Mouse (Mus musculus) hindbrain, postnatal 0 days (tissue): Measurements from ENCODE around the gene Ephb1. TPM values are rescaled to one million over a fixed set of nuclear protein-coding genes. Genes with fewer than 3 reads are reported as not detected.

ENCODE experiments used
- ATAC-seq: fragments of 200-750 bp; cut with Nextera tagmentation; 2 replicates; pipeline ENCODE4 v1.8.0; 2017; ENCODE audit warnings: mild to moderate bottlenecking, moderate TSS enrichment, moderate library complexity
- DNase-seq: peaks from one replicate; pipeline ENCODE4 v3.0.0-alpha.2; 2015; ENCODE audit warnings: low spot score
- H3K27ac ChIP-seq: fragments of 300-500 bp; sonication (generic); 2 replicates; pipeline ENCODE4 v1.5.1; 2014; ENCODE audit warnings: mild to moderate bottlenecking
- H3K27me3 ChIP-seq: fragments of 300-500 bp; sonication (generic); 2 replicates; pipeline ENCODE4 v1.6.1; 2014; ENCODE audit warnings: low read length, mixed read lengths; ENCODE audit not compliant: insufficient read depth
- H3K36me3 ChIP-seq: fragments of 300-500 bp; sonication (generic); 2 replicates; pipeline ENCODE4 v1.6.1; 2014; ENCODE audit warnings: low read length, mixed read lengths; ENCODE audit not compliant: insufficient read depth
- H3K4me1 ChIP-seq: fragments of 300-500 bp; sonication (generic); 2 replicates; pipeline ENCODE4 v1.6.1; 2014; ENCODE audit warnings: antibody characterized with exemption, low read length, mixed read lengths; ENCODE audit not compliant: insufficient read depth
- H3K4me2 ChIP-seq: fragments of 300-500 bp; sonication (generic); 2 replicates; pipeline ENCODE4 v1.6.1; 2014; ENCODE audit warnings: low read depth, mild to moderate bottlenecking, low read length, moderate library complexity, mixed read lengths
- H3K4me3 ChIP-seq: fragments of 300-500 bp; sonication (generic); 2 replicates; pipeline ENCODE4 v1.5.1; 2014; ENCODE audit warnings: low read length
- H3K9ac ChIP-seq: fragments of 300-500 bp; sonication (generic); replicated peaks from 2 replicates; pipeline ENCODE4 v1.6.1; 2014; ENCODE audit warnings: mild to moderate bottlenecking, low read length, moderate library complexity, mixed read lengths
- H3K9me3 ChIP-seq: fragments of 300-500 bp; sonication (generic); 2 replicates; pipeline ENCODE4 v1.6.1; 2016; ENCODE audit warnings: low read length, mixed read lengths
- CTCF ChIP-seq: IDR thresholded peaks from 2 replicates; pipeline ENCODE4 v1.5.1; 2016; ENCODE audit warnings: antibody characterized with exemption, control low read depth, low read depth
- WGBS: fragments of 180-500 bp; shearing (Covaris S2); extraction: QIAGEN DNeasy Blood & Tissue Kit; methylation state at CpG from one replicate; pipeline ENCODE4 v1.1.7; 2014; 5-methylcytosine and 5-hydroxymethylcytosine counted together
- polyA plus RNA-seq: library from polyadenylated mRNA; unstranded; fragments of >200 nt; fragmentation: Nextera tagmentation; extraction: Ambion mirVana; gene quantifications from 2 replicates; pipeline ENCODE4 v1.2.1, GENCODE M21; 2015
- total RNA-seq: library from RNA; depleted of rRNA; stranded (reverse); fragments of >200 nt; gene quantifications from 2 replicates; pipeline ENCODE4 v1.2.3, GENCODE M21; 2014

The Ephb1 gene
- total and polyA plus RNA-seq, 2 experiments from 2014 or later: 39.6 to 50.3 TPM

GRCm38 (mm10) chr9:102346801-102347200, 7.7 kb downstream of the Ephb1 start:
- Histone ChIP-seq H3K4me1 (0 out of 2 replicates have a peak, but pooled peaks cover 3% of the 10 kb centered on the region), H3K4me2 (no peak overlapping the region), H3K4me3 (no peak overlapping the region), H3K27me3 (no peaks in the 10 kb centered on the region), H3K36me3 (no peaks in the 10 kb centered on the region), H3K27ac (no peak overlapping the region), H3K9me3 (no peaks in the 10 kb centered on the region), H3K9ac (no peak overlapping the region)
- DNase-seq (no peak), ATAC-seq (no peak)
- no peak for TF ChIP-seq CTCF
- WGBS: 87% methylated on average over 3 of the region's 3 CpGs

- Histone ChIP-seq H3K27me3 (no peaks in the 10 kb centered on the region), H3K4me2 (no peak overlapping the region), H3K27ac (no peak overlapping the region), H3K36me3 (no peaks in the 10 kb centered on the region), H3K9ac (no peak overlapping the region), H3K9me3 (no peaks in the 10 kb centered on the region), H3K4me3 (no peak overlapping the region), H3K4me1 (peaks cover 3% of the 10 kb centered on the region; the same call in 1 of the 2 replicates)
- no peak for DNase-seq
- TF ChIP-seq CTCF: no peak
- no peak for ATAC-seq
- WGBS: 57% methylated on average over 6 of the region's 6 CpGs
Measured at GRCm38 (mm10) chr9:102345474-102345873, 9.0 kb downstream of the Ephb1 start.

- ATAC-seq: no peak
- peak; percentile 28 for DNase-seq
- H3K4me2 ChIP-seq: no peak overlapping the region
- TF ChIP-seq CTCF: peak; percentile 26; the same call in 1 of the 2 replicates
- H3K27me3 ChIP-seq: no peaks in the 10 kb centered on the region
- no peak overlapping the region for H3K4me3 ChIP-seq
- H3K4me1 ChIP-seq: peaks cover 3% of the 10 kb centered on the region; the same call in 1 of the 2 replicates
- H3K9me3 ChIP-seq: no peaks in the 10 kb centered on the region
- no peaks in the 10 kb centered on the region for H3K36me3 ChIP-seq
- 73% methylated on average over 9 of the region's 9 CpGs for WGBS
- no peak overlapping the region for H3K9ac ChIP-seq
- H3K27ac ChIP-seq: no peak overlapping the region
Measured at GRCm38 (mm10) chr9:102345047-102345446, 9.4 kb downstream of the Ephb1 start.

- ATAC-seq (no peak), DNase-seq (no peak)
- Histone ChIP-seq H3K4me3 (no peak overlapping the region), H3K4me2 (no peak overlapping the region), H3K36me3 (no peaks in the 10 kb centered on the region), H3K9me3 (no peaks in the 10 kb centered on the region), H3K27me3 (no peaks in the 10 kb centered on the region), H3K9ac (no peak overlapping the region), H3K4me1 (peaks cover 3% of the 10 kb centered on the region; the same call in 1 of the 2 replicates), H3K27ac (no peak overlapping the region)
- 73% methylated on average over 10 of the region's 10 CpGs for WGBS
- TF ChIP-seq CTCF: no peak
Measured at GRCm38 (mm10) chr9:102344086-102344930, 10.2 kb downstream of the Ephb1 start.

GRCm38 (mm10) chr9:102343061-102343460, 11.4 kb downstream of the Ephb1 start:
- Histone ChIP-seq H3K27me3 (no peaks in the 10 kb centered on the region), H3K4me3 (no peak overlapping the region), H3K9ac (no peak overlapping the region), H3K4me1 (peaks cover 3% of the 10 kb centered on the region; the same call in 1 of the 2 replicates), H3K36me3 (no peaks in the 10 kb centered on the region), H3K4me2 (no peak overlapping the region), H3K27ac (no peak overlapping the region), H3K9me3 (no peaks in the 10 kb centered on the region)
- TF ChIP-seq CTCF: no peak
- DNase-seq (no peak), ATAC-seq (no peak)
- 92% methylated on average over 9 of the region's 9 CpGs for WGBS

- no peaks in the 10 kb centered on the region for H3K9me3 ChIP-seq
- no peak for ATAC-seq
- H3K36me3 ChIP-seq: no peaks in the 10 kb centered on the region
- no peak for DNase-seq
- H3K4me1 ChIP-seq: peaks cover 3% of the 10 kb centered on the region; the same call in 1 of the 2 replicates
- no peak overlapping the region for H3K4me2 ChIP-seq
- 49% methylated on average over 3 of the region's 3 CpGs for WGBS
- H3K9ac ChIP-seq: no peak overlapping the region
- H3K27me3 ChIP-seq: no peaks in the 10 kb centered on the region
- TF ChIP-seq CTCF: no peak
- no peak overlapping the region for H3K27ac ChIP-seq
- H3K4me3 ChIP-seq: no peak overlapping the region
Measured at GRCm38 (mm10) chr9:102342026-102342425, 12.5 kb downstream of the Ephb1 start.

- Histone ChIP-seq H3K4me3 (no peak overlapping the region), H3K27me3 (no peaks in the 10 kb centered on the region), H3K9me3 (no peaks in the 10 kb centered on the region), H3K36me3 (no peaks in the 10 kb centered on the region), H3K9ac (no peak overlapping the region), H3K4me2 (no peak overlapping the region), H3K27ac (no peak overlapping the region), H3K4me1 (peaks cover 3% of the 10 kb centered on the region; the same call in 1 of the 2 replicates)
- peak; percentile 18 for DNase-seq
- TF ChIP-seq CTCF: no peak
- ATAC-seq: no peak
- 53% methylated on average over 19 of the region's 19 CpGs for WGBS
Measured at GRCm38 (mm10) chr9:102340768-102341167, 13.7 kb downstream of the Ephb1 start.
